Mouse (Mus musculus) layer of hippocampus, adult 2 months (tissue): ENCODE results near the gene Opcml. TPM values are rescaled to one million over a fixed set of nuclear protein-coding genes. Genes with fewer than 3 reads are reported as not detected.
A peak's percentile ranks its signal among the peaks of the same experiment; 100 is the strongest.

Experiments used
- DNase-seq, 2 experiments: peaks; one replicate each; pipeline ENCODE4 v3.0.0; 2022; ENCODE audit warnings: low spot score in 2 of 2
- H3K27ac ChIP-seq: fragments of 200-600 bp; 2 replicates; pipeline ENCODE4 v1.8.1; 2022
- H3K4me3 ChIP-seq: fragments of 200-600 bp; 2 replicates; pipeline ENCODE4 v1.8.1; 2022; ENCODE audit warnings: mild to moderate bottlenecking
- CTCF ChIP-seq: fragments of 200-600 bp; conservative IDR thresholded peaks from 2 replicates; pipeline ENCODE4 v1.8.1; 2022; ENCODE audit warnings: antibody characterized with exemption, mild to moderate bottlenecking, moderate library complexity
- total RNA-seq, 2 experiments: library from RNA; stranded (reverse); gene quantifications; 2 replicates each; pipeline ENCODE4 v1.2.3; 2021

Gene Opcml
- total RNA-seq, 2 experiments from 2014 or later = 252 to 259 TPM

- DNase-seq = no peak
- no peak for TF ChIP-seq CTCF
- Histone ChIP-seq H3K27ac (no peak overlapping the region), H3K4me3 (no peak overlapping the region)
Measured at GRCm38 (mm10) chr9:28307481-28308050, 517.0 kb downstream of the Opcml start.

GRCm38 (mm10) chr9:28317881-28318280, 527.3 kb downstream of the Opcml start:
- Histone ChIP-seq H3K27ac (no peak overlapping the region), H3K4me3 (no peak overlapping the region)
- DNase-seq = no peak
- no peak for TF ChIP-seq CTCF

GRCm38 (mm10) chr9:28319021-28319755, 528.6 kb downstream of the Opcml start:
- H3K27ac ChIP-seq = no peak overlapping the region
- no peak for TF ChIP-seq CTCF
- no peak overlapping the region for H3K4me3 ChIP-seq
- no peak for DNase-seq

- TF ChIP-seq CTCF = no peak
- no peak overlapping the region for H3K27ac ChIP-seq
- no peak for DNase-seq
- no peak overlapping the region for H3K4me3 ChIP-seq
Measured at GRCm38 (mm10) chr9:28319802-28320201, 529.2 kb downstream of the Opcml start.

GRCm38 (mm10) chr9:28327985-28328384, 537.4 kb downstream of the Opcml start:
- Histone ChIP-seq H3K27ac (peak overlapping the region; percentile 69; the same call in 1 of the 2 replicates), H3K4me3 (no peak overlapping the region)
- peak in 1 of 2 experiments; percentile 34 for DNase-seq
- no peak for TF ChIP-seq CTCF

GRCm38 (mm10) chr9:28328434-28328833, 537.9 kb downstream of the Opcml start:
- DNase-seq = no peak
- TF ChIP-seq CTCF = no peak
- Histone ChIP-seq H3K4me3 (no peak overlapping the region), H3K27ac (peak overlapping the region; percentile 69)

GRCm38 (mm10) chr9:28329477-28329876, 538.9 kb downstream of the Opcml start:
- no peak for DNase-seq
- H3K4me3 ChIP-seq = no peak overlapping the region
- peak; percentile 64 for TF ChIP-seq CTCF
- no peak overlapping the region for H3K27ac ChIP-seq

- DNase-seq = peak; percentile 32 to 46
- Histone ChIP-seq H3K4me3 (peak overlapping the region; percentile 42), H3K27ac (peak overlapping the region; percentile 60)
- peak; percentile 19; the same call in 1 of the 2 replicates for TF ChIP-seq CTCF
Measured at GRCm38 (mm10) chr9:28336511-28337208, 546.1 kb downstream of the Opcml start.

- DNase-seq = no peak
- no peak overlapping the region for H3K27ac ChIP-seq
- H3K4me3 ChIP-seq = no peak overlapping the region
- peak; percentile 66 for TF ChIP-seq CTCF
Measured at GRCm38 (mm10) chr9:28337837-28338236, 547.3 kb downstream of the Opcml start.

- no peak for DNase-seq
- Histone ChIP-seq H3K4me3 (no peak overlapping the region), H3K27ac (no peak overlapping the region)
- no peak for TF ChIP-seq CTCF
Measured at GRCm38 (mm10) chr9:28354978-28355377, 564.4 kb downstream of the Opcml start.

- DNase-seq = no peak
- no peak for TF ChIP-seq CTCF
- no peak overlapping the region for H3K4me3 ChIP-seq
Measured at GRCm38 (mm10) chr9:28357946-28358345, 567.4 kb downstream of the Opcml start.

GRCm38 (mm10) chr9:28360691-28361090, 570.1 kb downstream of the Opcml start:
- no peak for TF ChIP-seq CTCF
- no peak for DNase-seq
- Histone ChIP-seq H3K4me3 (no peak overlapping the region), H3K27ac (no peak overlapping the region)

More at GRCm38 (mm10) chr9:28357946-28358345, 567.4 kb downstream of the Opcml start:
- H3K27ac ChIP-seq = no peak overlapping the region

- peak; percentile 40 to 52 for DNase-seq
- no peak for TF ChIP-seq CTCF
Measured at GRCm38 (mm10) chr9:28364473-28365159, 574.0 kb downstream of the Opcml start.

More at GRCm38 (mm10) chr9:28364473-28365159, 574.0 kb downstream of the Opcml start:
- Histone ChIP-seq H3K27ac (peak overlapping the region; percentile 79), H3K4me3 (no peak overlapping the region)
